Mouse (Mus musculus): ENCODE measurements at regions not wholly inside any gene's neighbourhood (a gene's known extent, or its start where the extent isn't known, plus 50 kb on each side); places are given as distances from the start of the nearest gene placed in this dataset.

GRCm38 (mm10) chr13:44218266-44218665 lies 433.7 kb downstream of the Cd83 start:
- H3K27me3 ChIP-seq (replicated peaks; ENCODE audit: control insufficient read depth, insufficient read depth, low read length) = no peaks in the 10 kb centered on the region
- DNase-seq (ENCODE audit: low spot score) (peak; percentile 52), ATAC-seq (no peak)
- no peak overlapping the region for H3K9ac ChIP-seq (ENCODE audit: low read length)
- H3K4me3 ChIP-seq (ENCODE audit: low read depth, low read length) = no peak overlapping the region
- H3K27ac ChIP-seq (ENCODE audit: low read depth, low read length) = no peak overlapping the region
- H3K4me2 ChIP-seq (ENCODE audit: low read length) = no peak overlapping the region
- WGBS = 10% methylated on average over 8 of the region's 8 CpGs
- H3K4me1 ChIP-seq (ENCODE audit: control insufficient read depth, insufficient read depth, low read length) = 0 out of 2 replicates have a peak, but pooled peaks cover 9% of the 10 kb centered on the region
- no peaks in the 10 kb centered on the region for H3K36me3 ChIP-seq (ENCODE audit: control insufficient read depth, insufficient read depth, low read length)
- no peaks in the 10 kb centered on the region for H3K9me3 ChIP-seq (replicated peaks; ENCODE audit: control insufficient read depth, low read length)

GRCm38 (mm10) chr13:44221721-44222120 lies 437.1 kb downstream of the Cd83 start:
- H3K36me3 ChIP-seq (ENCODE audit: control insufficient read depth, insufficient read depth, low read length) = no peaks in the 10 kb centered on the region
- no peak overlapping the region for H3K4me2 ChIP-seq (ENCODE audit: low read length)
- no peaks in the 10 kb centered on the region for H3K9me3 ChIP-seq (replicated peaks; ENCODE audit: control insufficient read depth, low read length)
- H3K27me3 ChIP-seq (replicated peaks; ENCODE audit: control insufficient read depth, insufficient read depth, low read length) = no peaks in the 10 kb centered on the region
- WGBS = 42% methylated on average over 5 of the region's 5 CpGs
- H3K4me3 ChIP-seq (ENCODE audit: low read depth, low read length) = no peak overlapping the region
- 0 out of 2 replicates have a peak, but pooled peaks cover 7% of the 10 kb centered on the region for H3K4me1 ChIP-seq (ENCODE audit: control insufficient read depth, insufficient read depth, low read length)
- no peak overlapping the region for H3K9ac ChIP-seq (ENCODE audit: low read length)
- H3K27ac ChIP-seq (ENCODE audit: low read depth, low read length) = no peak overlapping the region
- ATAC-seq = no peak
- no peak for DNase-seq (ENCODE audit: low spot score)

GRCm38 (mm10) chr13:44222335-44222734 lies 437.8 kb downstream of the Cd83 start:
- Histone ChIP-seq H3K4me3 (ENCODE audit: low read depth, low read length) (no peak overlapping the region), H3K36me3 (ENCODE audit: control insufficient read depth, insufficient read depth, low read length) (no peaks in the 10 kb centered on the region), H3K9me3 (replicated peaks; ENCODE audit: control insufficient read depth, low read length) (no peaks in the 10 kb centered on the region), H3K27ac (ENCODE audit: low read depth, low read length) (no peak overlapping the region), H3K27me3 (replicated peaks; ENCODE audit: control insufficient read depth, insufficient read depth, low read length) (no peaks in the 10 kb centered on the region), H3K4me2 (ENCODE audit: low read length) (no peak overlapping the region), H3K9ac (ENCODE audit: low read length) (no peak overlapping the region), H3K4me1 (ENCODE audit: control insufficient read depth, insufficient read depth, low read length) (peaks cover 9% of the 10 kb centered on the region)
- no peak for DNase-seq (ENCODE audit: low spot score)
- ATAC-seq = no peak

GRCm38 (mm10) chr13:44227706-44228459 lies 443.3 kb downstream of the Cd83 start:
- Histone ChIP-seq H3K4me2 (ENCODE audit: low read length) (peak overlapping the region; percentile 18), H3K4me3 (ENCODE audit: low read depth, low read length) (no peak overlapping the region), H3K4me1 (ENCODE audit: control insufficient read depth, insufficient read depth, low read length) (peaks cover 45% of the 10 kb centered on the region), H3K27me3 (replicated peaks; ENCODE audit: control insufficient read depth, insufficient read depth, low read length) (no peaks in the 10 kb centered on the region), H3K9me3 (replicated peaks; ENCODE audit: control insufficient read depth, low read length) (no peaks in the 10 kb centered on the region), H3K9ac (ENCODE audit: low read length) (no peak overlapping the region), H3K27ac (ENCODE audit: low read depth, low read length) (no peak overlapping the region), H3K36me3 (ENCODE audit: control insufficient read depth, insufficient read depth, low read length) (no peaks in the 10 kb centered on the region)
- DNase-seq (ENCODE audit: low spot score) = no peak
- 41% methylated on average over 14 of the region's 14 CpGs for WGBS
- ATAC-seq = no peak

GRCm38 (mm10) chr13:44228540-44229135 lies 444.1 kb downstream of the Cd83 start:
- ATAC-seq = peak; percentile 53; the same call in 1 of the 2 replicates
- H3K4me1 ChIP-seq (ENCODE audit: control insufficient read depth, insufficient read depth, low read length) = peaks cover 47% of the 10 kb centered on the region
- H3K36me3 ChIP-seq (ENCODE audit: control insufficient read depth, insufficient read depth, low read length) = no peaks in the 10 kb centered on the region
- H3K9me3 ChIP-seq (replicated peaks; ENCODE audit: control insufficient read depth, low read length) = no peaks in the 10 kb centered on the region
- no peak overlapping the region for H3K27ac ChIP-seq (ENCODE audit: low read depth, low read length)
- peak overlapping the region; percentile 18 for H3K4me2 ChIP-seq (ENCODE audit: low read length)
- no peaks in the 10 kb centered on the region for H3K27me3 ChIP-seq (replicated peaks; ENCODE audit: control insufficient read depth, insufficient read depth, low read length)
- WGBS = 1% methylated on average over 16 of the region's 16 CpGs
- no peak overlapping the region for H3K4me3 ChIP-seq (ENCODE audit: low read depth, low read length)
- H3K9ac ChIP-seq (ENCODE audit: low read length) = no peak overlapping the region; the same call in 1 of the 2 replicates
- DNase-seq (ENCODE audit: low spot score) = peak; percentile 87

GRCm38 (mm10) chr13:44229136-44229611 lies 444.6 kb downstream of the Cd83 start:
- Histone ChIP-seq H3K27me3 (replicated peaks; ENCODE audit: control insufficient read depth, insufficient read depth, low read length) (no peaks in the 10 kb centered on the region), H3K4me1 (ENCODE audit: control insufficient read depth, insufficient read depth, low read length) (peaks cover 47% of the 10 kb centered on the region), H3K36me3 (ENCODE audit: control insufficient read depth, insufficient read depth, low read length) (no peaks in the 10 kb centered on the region), H3K9ac (ENCODE audit: low read length) (no peak overlapping the region), H3K4me3 (ENCODE audit: low read depth, low read length) (no peak overlapping the region), H3K9me3 (replicated peaks; ENCODE audit: control insufficient read depth, low read length) (no peaks in the 10 kb centered on the region), H3K4me2 (ENCODE audit: low read length) (peak overlapping the region; percentile 18), H3K27ac (ENCODE audit: low read depth, low read length) (no peak overlapping the region)
- peak; percentile 15; the same call in 1 of the 2 replicates for ATAC-seq
- under 1% methylated on average over 7 of the region's 7 CpGs for WGBS
- no peak for DNase-seq (ENCODE audit: low spot score)

GRCm38 (mm10) chr13:44231403-44231802 lies 446.8 kb downstream of the Cd83 start:
- DNase-seq (ENCODE audit: low spot score) = no peak
- H3K9ac ChIP-seq (ENCODE audit: low read length) = no peak overlapping the region
- no peaks in the 10 kb centered on the region for H3K9me3 ChIP-seq (replicated peaks; ENCODE audit: control insufficient read depth, low read length)
- peaks cover 47% of the 10 kb centered on the region for H3K4me1 ChIP-seq (ENCODE audit: control insufficient read depth, insufficient read depth, low read length)
- no peaks in the 10 kb centered on the region for H3K27me3 ChIP-seq (replicated peaks; ENCODE audit: control insufficient read depth, insufficient read depth, low read length)
- no peak overlapping the region for H3K4me2 ChIP-seq (ENCODE audit: low read length)
- peak overlapping the region; percentile 58; the same call in 1 of the 2 replicates for H3K27ac ChIP-seq (ENCODE audit: low read depth, low read length)
- no peak overlapping the region for H3K4me3 ChIP-seq (ENCODE audit: low read depth, low read length)
- WGBS = 18% methylated on average over 4 of the region's 4 CpGs
- H3K36me3 ChIP-seq (ENCODE audit: control insufficient read depth, insufficient read depth, low read length) = no peaks in the 10 kb centered on the region
- ATAC-seq = no peak

- Histone ChIP-seq H3K4me1 (ENCODE audit: control insufficient read depth, insufficient read depth, low read length) (peaks cover 47% of the 10 kb centered on the region), H3K36me3 (ENCODE audit: control insufficient read depth, insufficient read depth, low read length) (no peaks in the 10 kb centered on the region), H3K27me3 (replicated peaks; ENCODE audit: control insufficient read depth, insufficient read depth, low read length) (no peaks in the 10 kb centered on the region), H3K27ac (ENCODE audit: low read depth, low read length) (peak overlapping the region; percentile 58; the same call in 1 of the 2 replicates), H3K9me3 (replicated peaks; ENCODE audit: control insufficient read depth, low read length) (no peaks in the 10 kb centered on the region), H3K4me3 (ENCODE audit: low read depth, low read length) (no peak overlapping the region), H3K9ac (ENCODE audit: low read length) (peak overlapping the region; percentile 22; the same call in 1 of the 2 replicates), H3K4me2 (ENCODE audit: low read length) (peak overlapping the region; percentile 27; the same call in 1 of the 2 replicates)
- peak; percentile 90 for DNase-seq (ENCODE audit: low spot score)
- peak; percentile 79 for ATAC-seq
- WGBS = 3% methylated on average over 18 of the region's 18 CpGs
Observed at GRCm38 (mm10) chr13:44231868-44232715, 447.5 kb downstream of the Cd83 start.
